Mouse (Mus musculus) layer of hippocampus, adult 8-10 months (tissue): Measurements from ENCODE around the gene Olfr69. TPM values are rescaled to one million over a fixed set of nuclear protein-coding genes. Genes with fewer than 3 reads are reported as not detected.
"Not testable (repeated sequence)": the region's sequence is repeated elsewhere in the genome, so short reads cannot be mapped to it uniquely, and the experiment has no call there.

ENCODE experiments used
- DNase-seq, 2 experiments: peaks; one replicate each; pipeline ENCODE4 v3.0.0; 2022; ENCODE audit warnings: low spot score in 2 of 2
- total RNA-seq, 4 experiments: library from RNA; stranded (reverse); gene quantifications; 2 replicates each; pipeline ENCODE4 v1.2.4; 2022

The Olfr69 gene
- not detected for total RNA-seq

DNA sequence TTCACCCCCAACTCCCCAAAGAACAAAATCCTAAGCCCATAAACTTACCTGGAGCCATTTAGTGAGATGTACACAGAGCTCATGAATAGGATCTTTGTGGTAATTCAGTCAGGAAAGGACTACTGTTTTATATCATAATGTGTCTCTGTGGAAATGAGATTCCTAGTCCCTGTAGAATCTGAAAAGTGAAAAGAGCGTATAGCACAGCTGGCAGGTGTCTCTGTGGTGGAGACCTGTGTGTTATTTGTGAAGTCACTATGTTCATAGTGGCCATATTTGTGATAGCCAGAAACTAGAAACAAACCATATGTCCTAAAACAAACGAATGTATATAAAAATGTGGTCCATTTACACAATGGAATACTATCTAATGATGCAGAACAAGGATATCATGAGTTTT, at the start of gene Olfr69:
Gene Olfr69 (minus strand): TSS at position 101 of the 400 bp plus-strand sequence.
- no peak for DNase-seq

DNA sequence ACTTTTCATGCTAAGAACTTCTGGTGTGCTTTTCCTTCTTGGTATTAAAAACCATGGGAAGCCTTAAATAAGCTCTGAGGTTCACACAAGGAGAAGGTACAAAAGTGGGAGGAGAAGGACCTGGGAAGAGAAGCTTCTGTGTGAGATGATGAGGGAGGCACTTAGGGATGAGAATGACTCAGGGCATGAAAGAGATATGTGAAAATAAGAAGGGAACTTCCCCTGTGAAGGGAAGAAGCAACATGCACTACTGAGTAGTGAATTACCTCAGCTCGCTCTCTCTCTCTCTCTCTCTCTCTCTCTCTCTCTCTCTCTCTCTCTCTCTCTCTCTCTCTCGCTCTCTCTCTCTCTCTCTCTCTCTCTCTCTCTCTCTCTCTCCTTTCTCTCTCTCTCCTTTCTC, 43.7 kb upstream of the Olfr69 start:
- DNase-seq: not testable (repeated sequence)

DNA sequence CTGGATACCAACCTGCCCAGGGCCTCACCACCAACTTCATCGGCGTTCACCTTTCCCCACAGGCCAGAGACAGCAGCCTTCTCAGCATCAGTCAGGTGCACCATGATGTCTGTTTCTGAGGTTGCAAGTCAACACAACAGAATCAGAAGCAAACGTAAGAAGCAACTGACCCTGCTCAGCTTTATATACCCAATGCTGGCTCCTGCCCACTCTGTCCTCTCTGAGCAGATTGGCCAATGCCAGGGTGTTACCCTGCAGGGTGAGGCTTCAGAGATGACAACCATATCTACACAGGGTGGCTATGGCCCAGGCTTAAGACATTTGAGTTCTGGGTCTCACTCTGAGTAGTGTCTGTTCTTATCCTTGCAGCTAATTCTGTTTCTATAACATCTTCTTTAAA, 42.4 kb upstream of the Olfr69 start, which contains the start of gene Hbb-bt:
Gene Hbb-bt (minus strand): TSS at position 231 of the 400 bp plus-strand sequence.
- no peak for DNase-seq

DNA sequence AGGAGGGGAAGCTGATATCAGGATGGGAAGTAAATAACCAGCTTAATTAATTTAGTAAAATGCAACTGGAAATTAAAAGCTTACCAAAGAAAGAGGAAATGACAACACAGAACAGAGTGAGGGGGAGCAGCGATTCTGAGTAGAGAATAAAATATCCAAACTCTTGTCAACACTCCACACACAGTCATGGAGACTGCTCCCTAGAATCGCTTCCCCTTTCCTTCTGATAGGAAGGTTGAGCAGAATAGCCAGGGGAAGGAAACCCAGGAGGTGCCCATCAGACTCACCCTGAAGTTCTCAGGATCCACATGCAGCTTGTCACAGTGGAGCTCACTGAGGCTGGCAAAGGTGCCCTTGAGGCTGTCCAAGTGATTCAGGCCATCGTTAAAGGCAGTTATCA, 41.8 kb upstream of the Olfr69 start:
- not testable (repeated sequence) for DNase-seq

DNA sequence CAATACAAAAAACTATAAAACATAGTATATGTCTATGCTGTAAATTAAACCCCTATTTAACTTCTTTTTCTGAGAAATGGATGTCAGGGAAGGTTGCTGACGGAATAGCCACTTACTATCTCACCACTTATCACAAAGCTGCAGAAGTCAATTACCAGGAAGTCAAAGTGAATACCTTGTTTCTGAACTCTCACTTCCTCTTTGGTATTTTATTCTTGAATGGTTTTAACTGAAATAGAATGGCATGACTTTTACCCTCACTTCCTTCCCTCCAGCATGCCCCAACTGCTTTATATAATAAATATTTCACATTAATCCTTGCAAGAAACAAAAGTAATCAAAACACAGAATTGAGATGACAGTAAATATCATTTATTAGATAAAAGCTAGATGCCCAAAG, 40.8 kb upstream of the Olfr69 start:
- no peak for DNase-seq

DNA sequence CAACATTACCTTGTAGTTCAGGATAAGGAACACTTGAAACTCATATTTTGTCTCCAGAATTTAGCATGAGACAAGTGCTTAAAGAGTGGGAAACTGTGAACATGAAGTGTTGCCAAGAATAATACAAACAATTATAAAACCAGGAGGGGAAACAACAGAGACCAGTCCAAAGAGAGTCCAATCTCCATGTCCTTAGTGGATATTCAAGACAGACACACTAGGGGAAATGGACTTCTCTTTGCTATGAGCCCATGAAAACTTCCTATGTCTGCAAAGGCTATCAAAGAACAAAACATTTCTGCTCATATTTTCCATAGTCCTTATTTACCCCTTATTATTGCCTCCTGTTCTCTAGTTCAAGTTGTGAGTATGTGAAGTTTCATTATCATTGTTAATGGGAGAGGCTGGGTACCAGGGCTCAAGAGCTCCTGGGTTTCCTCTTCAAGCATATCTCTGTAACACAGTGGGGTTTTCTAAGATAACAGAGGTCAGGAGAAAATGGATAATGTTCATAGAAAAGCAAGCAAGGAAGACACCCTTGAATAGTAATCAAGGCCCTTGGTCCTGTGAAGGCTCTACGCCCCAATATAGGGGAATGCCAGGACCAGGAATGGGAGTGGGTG, 39.9 kb upstream of the Olfr69 start:
- no peak for DNase-seq

DNA sequence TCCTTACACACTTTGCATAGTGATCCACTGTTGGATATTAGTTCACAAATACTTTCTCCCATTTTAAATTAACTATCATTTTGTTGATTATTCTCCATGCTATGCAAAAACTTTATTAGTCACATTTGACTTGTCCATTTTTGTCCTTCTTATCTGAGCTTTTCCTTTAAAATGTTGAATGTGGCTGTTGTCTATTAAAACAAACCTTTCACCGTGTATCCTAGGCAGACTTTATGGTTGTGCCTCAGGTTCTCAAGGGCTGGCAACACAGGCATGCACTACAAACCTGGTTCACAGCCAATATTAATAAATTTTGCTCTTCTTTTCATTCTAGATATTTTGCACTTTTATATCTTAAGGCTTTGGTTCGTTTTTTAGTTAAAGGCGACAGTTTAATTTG, 39.4 kb upstream of the Olfr69 start:
- DNase-seq: no peak

DNA sequence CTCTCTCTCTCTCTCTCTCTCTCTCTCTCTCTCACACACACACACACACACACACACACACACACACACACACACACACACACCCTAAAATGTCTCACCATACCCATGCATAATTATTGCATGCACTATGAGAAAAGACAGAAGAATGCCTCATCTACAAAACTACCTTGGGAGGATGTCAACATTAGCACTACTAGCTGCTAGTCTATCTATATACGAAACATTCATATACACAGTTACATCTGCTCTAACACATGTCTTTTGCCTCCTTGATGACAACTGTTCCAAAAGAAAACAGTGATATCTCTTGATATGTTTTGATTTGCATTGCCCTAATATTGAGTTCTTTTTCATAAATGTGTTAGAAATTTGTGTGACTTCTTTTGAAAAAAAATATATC, 38.9 kb upstream of the Olfr69 start:
- DNase-seq: no peak

DNA sequence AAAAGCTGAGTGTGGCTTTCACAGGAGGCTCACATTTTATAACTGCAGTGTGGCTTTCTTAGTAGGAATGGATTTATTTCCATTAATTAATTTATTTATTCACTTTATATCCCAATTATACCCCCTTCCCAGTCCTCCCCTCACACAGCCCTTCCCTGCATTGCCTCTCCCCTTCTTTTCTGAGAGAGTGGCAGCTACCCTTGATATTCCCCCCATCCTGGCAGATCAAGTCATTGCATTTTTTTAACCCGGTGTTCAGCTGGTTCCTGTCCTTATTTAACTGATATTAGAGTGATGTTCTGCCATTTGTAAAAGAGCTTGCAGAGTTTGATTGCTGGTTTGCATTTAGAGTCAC, 38.4 kb upstream of the Olfr69 start:
- no peak for DNase-seq

DNA sequence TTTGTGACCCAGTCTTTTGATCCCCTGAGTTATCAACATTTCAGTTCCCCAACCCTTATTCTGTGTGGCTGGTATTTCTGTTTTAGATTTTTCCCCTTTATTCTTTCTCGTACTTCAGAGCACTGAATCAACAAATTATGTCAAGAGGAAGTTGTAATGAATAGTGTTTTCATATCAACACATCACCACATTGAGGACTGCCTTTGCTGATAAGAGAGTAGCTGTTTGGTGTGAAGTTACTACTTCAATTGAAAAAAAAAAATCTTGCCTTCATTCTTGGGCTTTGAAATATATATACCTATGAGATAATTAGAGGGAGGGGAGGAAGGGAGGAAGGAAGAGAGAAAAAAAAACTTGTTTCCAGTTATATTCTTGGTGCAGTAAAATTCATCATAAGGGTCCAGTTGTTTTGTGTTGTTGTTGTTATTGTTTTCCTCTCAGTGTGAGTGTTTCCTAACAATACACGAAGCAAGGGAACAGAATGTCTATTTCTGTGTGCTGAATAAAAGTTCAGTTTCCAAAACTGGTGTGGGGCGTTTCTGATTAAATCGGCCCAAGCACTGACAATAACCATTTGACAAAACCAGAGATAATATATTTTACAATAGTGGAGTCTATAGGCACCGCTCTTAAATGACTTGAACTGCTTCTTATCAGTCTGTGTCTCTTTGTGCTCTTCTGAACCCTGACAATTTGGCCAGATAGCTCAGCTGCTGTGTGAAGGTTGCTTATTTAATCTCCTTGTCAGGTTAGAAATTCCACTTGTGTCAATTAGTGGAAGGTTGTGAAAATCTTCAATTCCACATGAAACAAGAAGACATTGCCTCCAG, 37.8 kb upstream of the Olfr69 start:
- no peak for DNase-seq

DNA sequence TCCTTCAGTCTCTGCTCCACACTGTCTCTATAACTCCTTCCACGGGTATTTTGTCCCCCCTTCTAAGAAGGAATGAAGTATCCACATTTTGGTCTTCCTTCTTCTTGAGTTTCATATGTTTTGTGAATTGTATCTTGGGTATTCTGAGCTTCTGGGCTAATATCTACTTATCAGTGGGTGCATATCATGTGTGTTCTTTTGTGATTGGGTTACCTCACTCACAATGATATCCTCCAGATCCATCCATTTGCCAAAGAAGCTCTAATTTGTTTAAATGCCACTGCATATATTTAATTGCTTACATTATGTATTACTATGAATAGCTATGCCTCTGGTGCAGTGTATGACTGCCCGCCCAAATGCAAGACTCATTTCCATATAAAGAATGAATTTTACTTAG, 36.7 kb upstream of the Olfr69 start:
- DNase-seq: not testable (repeated sequence)

DNA sequence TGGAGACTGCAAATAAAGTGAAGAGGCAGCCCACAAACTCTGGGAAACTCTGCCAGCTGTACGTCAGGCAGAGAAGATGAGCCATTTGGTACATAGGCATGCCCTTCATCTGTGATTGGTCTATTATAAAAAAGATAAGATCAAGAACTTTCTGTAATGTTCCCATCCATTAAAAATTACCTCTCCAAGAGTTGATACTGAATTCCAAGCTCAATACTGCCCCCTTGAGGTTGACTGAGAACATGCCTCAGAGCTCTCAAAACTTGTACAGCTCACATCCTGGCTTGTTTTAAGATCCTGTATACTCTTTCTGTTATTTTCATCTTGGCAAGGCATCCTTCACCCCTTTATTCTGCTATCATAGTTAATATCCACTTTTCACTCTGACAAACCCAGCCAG, 35.5 kb upstream of the Olfr69 start:
- no peak for DNase-seq

DNA sequence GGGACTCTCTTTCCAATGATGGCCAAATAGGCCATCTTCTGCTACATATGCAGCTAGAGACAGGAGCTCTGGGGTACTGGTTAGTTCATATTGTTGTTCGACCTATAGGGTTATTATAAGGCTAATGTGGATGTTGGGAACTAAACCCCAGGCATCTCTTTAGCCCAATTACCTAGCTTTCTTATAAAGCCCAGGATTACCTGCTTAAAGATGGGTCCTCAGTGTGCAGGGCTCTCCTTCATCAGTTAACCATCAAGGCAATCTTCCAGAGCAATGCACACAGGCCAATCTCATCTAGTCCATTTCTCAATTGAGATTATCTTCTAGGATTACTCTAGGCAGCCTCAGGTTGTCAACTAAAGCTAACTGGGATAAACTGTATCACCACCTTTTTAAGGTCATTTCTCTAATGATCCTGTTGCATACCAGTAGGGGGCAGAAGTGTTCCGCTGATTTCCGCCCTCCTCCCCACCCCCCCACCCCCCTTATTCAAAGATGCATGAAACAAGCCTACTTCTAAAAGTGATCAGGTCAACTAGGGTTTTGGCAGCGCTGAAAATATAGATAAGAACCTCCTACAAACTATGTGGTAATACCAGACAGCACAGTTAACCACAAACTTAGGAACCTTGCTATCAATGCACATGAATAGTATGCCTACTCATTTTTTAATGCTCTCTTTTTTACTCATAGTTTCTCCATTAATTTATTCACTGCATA, 21.4 kb upstream of the Olfr69 start:
- no peak for DNase-seq

DNA sequence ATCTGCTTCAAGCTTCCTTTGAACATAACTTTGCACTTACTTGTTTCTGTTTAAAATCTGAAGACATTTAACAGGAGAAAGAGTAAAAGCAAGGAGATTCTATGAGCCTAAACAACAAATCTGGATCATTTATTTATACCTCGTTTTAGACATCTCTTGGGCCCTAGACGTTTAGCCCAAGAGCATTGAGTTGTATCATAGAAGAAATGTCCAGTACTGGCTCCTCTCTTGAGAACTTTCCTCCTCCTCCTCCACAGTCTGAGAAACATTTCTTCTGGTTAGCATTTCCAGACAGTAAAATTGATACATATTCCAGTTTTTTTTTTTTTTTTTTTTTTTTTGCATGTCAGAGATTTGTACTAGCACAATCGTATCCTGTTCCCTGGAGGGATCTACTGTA, 20.3 kb upstream of the Olfr69 start, which contains the start of gene Olfr67:
Gene Olfr67 (minus strand): TSS at position 101 of the 400 bp plus-strand sequence.
- no peak for DNase-seq

DNA sequence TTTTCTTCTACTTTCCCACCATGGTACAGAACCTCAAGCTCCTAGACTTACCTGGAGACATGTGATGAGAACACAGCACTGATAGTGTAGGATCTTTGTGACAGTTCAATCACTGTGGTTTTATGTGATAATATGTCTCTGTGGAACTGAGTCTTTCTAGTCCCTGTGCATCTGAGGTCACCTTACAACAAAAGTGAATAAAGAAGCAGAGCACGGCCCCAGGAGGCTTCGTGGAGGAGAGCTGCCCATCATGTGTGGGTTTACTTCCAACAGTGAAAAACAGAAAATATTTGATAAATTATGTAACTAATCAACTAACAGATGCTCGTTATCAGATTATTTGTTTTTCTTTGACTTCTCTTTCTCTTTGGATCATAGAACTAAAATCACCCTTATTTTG, 8.2 kb upstream of the Olfr69 start, which contains the start of gene Olfr68:
Gene Olfr68 (minus strand): TSS at position 101 of the 400 bp plus-strand sequence.
- DNase-seq: no peak

DNA sequence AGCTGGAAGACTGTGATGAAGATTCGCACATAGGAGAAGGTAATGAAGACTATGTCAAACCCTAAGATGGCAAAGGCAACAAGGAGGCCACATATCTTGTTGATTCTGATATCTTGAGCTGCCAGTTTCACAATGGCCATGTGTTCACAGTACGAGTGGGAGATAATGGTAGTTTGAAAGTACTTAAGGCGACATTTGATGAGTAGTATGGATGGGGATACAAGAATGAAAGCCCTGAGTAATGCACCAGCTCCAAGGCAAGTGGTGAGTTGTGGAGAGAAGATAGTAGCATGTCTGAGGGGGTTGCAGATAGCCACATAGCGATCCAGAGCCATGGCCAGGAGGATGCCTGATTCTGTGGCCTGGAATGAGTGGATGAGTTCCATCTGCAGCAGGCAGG, 6.3 kb upstream of the Olfr69 start:
- DNase-seq: not testable (repeated sequence)

DNA sequence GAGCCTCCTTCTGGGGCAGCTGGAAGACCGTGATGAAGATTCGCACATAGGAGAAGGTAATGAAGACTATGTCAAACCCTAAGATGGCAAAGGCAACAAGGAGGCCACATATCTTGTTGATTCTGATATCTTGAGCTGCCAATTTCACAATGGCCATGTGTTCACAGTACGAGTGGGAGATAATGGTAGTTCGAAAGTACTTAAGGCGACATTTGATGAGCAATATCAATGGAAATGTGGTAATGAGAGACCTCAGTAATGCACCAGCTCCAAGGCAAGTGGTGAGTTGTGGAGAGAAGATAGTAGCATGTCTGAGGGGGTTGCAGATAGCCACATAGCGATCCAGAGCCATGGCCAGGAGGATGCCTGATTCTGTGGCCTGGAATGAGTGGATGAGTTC, 3.7 kb downstream of the Olfr69 start:
- DNase-seq: not testable (repeated sequence)

DNA sequence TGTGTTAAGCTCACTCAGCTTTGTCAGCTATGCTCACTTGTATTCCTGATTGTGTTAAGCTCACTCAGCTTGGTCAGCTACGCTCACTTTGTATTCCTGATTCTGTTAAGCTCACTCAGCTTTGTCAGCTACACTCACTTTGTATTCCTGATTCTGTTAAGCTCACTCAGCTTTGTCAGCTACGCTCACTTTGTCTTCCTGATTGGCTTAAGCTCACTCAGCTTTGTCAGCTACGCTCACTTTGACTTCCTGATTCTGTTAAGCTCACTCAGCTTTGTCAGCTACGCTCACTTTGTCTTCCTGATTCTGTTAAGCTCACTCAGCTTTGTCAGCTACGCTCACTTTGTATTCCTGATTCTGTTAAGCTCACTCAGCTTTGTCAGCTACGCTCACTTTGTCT, 9.2 kb downstream of the Olfr69 start:
- DNase-seq: not testable (repeated sequence)

DNA sequence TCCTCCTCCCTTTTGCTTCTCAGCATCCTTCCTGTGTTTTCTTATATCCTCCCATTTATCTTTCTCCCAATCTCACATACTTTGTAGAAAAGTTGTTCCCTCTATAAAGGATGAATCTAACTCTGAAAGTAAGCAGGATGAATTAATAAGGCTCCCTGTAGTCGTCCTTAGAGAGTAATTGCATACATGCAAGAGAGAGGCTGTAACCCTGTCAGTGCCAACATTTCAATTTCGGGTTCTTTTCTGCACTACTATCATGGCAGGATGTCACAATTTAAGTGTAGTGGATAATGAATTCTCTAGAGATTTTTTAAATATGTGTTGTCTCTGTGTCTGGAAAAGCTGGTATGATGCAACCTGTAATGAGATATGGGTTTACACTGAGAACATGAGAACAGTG, 14.2 kb downstream of the Olfr69 start, which contains the start of gene Olfr630:
Gene Olfr630 (minus strand): TSS at position 101 of the 400 bp plus-strand sequence.
- DNase-seq: no peak

DNA sequence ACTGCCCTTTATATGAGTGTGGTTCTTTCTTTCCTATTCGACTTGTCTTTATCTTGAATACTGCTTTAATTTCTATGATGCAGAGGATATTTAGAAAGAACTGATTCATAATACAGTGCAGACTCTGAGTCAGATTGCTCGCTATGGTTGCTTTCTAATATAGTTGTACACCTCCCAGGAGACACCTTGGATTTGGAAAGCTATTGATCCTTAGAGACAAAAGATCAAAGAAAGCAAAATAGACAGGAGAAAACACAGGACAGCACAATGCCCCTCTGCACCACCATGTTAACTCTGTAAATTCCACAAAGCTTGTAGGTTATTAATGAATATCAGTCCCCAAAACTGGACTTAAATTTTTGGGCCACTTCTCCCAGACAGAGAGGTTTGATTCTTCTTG, 26.6 kb downstream of the Olfr69 start, which contains the start of gene Olfr629:
Gene Olfr629 (minus strand): TSS at position 101 of the 400 bp plus-strand sequence.
- no peak for DNase-seq

DNA sequence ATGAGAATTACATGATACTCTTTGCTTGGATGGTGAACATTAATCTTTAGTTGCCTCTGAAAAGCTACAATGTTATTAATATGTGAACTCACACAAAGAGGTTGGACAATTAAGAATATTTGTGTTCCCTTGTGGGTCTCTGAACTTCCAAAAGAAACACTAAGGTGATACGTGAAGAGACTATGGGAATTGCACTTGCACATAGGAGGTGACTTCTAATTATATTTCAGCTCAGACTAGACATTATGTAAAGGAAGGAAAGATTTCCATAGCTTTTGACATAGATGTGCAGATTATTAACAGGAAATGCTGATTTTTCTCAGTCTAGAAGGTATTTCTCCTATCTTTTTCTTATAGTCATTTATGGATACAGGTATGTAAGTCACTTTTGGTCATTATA, 41.3 kb downstream of the Olfr69 start, which contains the start of gene Olfr628:
Gene Olfr628 (plus strand): TSS at position 301 of the 400 bp plus-strand sequence.
- no peak for DNase-seq

DNA sequence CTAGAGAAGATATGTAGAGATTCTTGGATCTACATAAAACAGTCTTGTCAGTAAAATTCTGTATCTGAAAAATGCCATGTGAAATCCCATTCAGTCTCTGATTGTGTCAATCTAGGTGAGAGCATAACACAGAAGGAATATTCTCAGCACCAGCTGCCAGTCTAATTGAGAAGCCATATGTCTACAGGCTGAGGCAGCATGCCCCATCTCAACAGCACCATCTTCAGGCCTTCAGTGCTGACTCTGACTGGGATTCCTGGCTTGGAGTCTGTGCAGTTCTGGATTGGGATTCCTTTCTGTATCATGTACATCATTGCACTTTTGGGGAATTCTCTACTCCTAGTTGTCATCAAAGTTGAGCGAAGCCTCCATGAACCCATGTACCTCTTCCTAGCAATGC, 55.0 kb downstream of the Olfr69 start:
- peak; percentile 7 to 19 for DNase-seq
